Mouse (Mus musculus): ENCODE measurements at regions not wholly inside any gene's neighbourhood (a gene's known extent, or its start where the extent isn't known, plus 50 kb on each side); places are given as distances from the start of the nearest gene placed in this dataset.

DNA sequence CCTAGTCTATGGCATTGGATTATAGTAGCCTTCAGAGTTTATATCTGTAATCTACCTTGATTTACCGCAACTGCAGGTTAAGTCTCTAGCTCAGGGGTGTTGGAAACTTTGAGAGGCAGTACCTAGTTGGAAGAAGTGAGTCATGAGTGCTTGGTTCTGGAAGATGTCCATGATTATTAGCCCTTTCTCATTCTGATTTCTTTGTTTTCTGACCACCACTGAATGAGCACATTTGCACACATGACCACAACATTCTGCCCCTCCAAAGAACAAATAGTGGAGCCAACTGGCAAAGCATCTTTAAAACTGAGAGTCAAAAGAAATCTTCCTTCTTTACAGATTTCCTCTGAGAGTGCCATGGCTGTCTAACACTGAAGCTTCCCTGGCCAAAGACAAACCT, 95.5 kb upstream of the Dcn start:
- TF ChIP-seq POLR2A (IDR thresholded peaks at IDR 0.05; ENCODE audit: low read depth, low read length) (no peak), CTCF (conservative IDR thresholded peaks at IDR 0.05; ENCODE audit: insufficient read depth, insufficient read length, low read depth, low read length) (no peak)

Data from kidney, adult 2 months (tissue).